Mouse (Mus musculus): ENCODE data around the gene Cdk14. TPM values are rescaled to one million over a fixed set of nuclear protein-coding genes. Genes with fewer than 3 reads are reported as not detected.

The Cdk14 gene
- polyA plus RNA-seq, 1 experiment: 14.8 TPM

DNA sequence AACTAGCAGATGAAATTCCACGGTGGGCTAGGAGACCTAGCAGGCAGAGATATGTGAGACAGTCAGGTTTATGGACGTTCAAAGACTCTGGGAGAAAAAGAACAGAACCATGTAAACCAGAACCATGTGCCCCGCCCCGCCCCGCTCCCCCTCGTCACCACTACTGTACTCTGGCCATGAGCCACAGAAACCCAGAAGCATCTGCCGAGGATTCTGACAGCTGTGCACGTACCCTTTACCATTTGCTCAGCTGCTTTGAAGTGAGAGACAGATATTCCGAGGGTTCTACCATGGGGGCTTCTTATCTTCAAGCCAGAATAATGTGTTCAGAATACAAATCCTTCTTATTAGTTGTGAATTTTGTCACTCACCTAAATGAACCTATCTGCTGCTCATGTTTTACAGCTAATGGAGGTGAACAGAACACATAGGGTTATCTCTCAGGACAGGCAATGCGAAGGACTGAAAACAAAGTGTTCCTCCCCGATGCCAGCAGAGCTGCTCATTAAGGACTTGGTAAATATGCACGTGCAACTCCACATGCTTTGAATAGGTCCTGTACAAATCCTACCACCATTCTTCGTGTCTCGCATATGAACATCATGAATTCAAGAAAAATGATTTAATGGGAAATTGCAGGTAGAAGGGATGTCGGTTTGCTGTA is 412.5 kb downstream of the Cdk14 start:
- H3K9me3 ChIP-seq (replicated peaks; ENCODE audit: control insufficient read depth, insufficient read depth, low read length, poor library complexity, severe bottlenecking): no peaks in the 10 kb centered on the region
- no peak overlapping the region for H3K4me3 ChIP-seq (ENCODE audit: low read depth, low read length)
- H3K9ac ChIP-seq (ENCODE audit: low read depth, poor library complexity, severe bottlenecking): no peak overlapping the region
- no peaks in the 10 kb centered on the region for H3K4me1 ChIP-seq (ENCODE audit: control insufficient read depth, insufficient read depth, low read length)
- no peaks in the 10 kb centered on the region for H3K36me3 ChIP-seq (ENCODE audit: control insufficient read depth, insufficient read depth, low read length, poor library complexity, severe bottlenecking)
- TF ChIP-seq CTCF (IDR thresholded peaks at IDR 0.05; ENCODE audit: low read depth, low read length) (no peak), POLR2A (IDR thresholded peaks at IDR 0.05; ENCODE audit: insufficient read depth, low read length) (no peak), EP300 (IDR thresholded peaks at IDR 0.05; ENCODE audit: insufficient read depth, low read depth, low read length) (no peak)
- no peaks in the 10 kb centered on the region for H3K27me3 ChIP-seq (ENCODE audit: control insufficient read depth, insufficient read depth, low read length, poor library complexity, severe bottlenecking)
- H3K27ac ChIP-seq (ENCODE audit: insufficient read depth, low read length): no peak overlapping the region

DNA sequence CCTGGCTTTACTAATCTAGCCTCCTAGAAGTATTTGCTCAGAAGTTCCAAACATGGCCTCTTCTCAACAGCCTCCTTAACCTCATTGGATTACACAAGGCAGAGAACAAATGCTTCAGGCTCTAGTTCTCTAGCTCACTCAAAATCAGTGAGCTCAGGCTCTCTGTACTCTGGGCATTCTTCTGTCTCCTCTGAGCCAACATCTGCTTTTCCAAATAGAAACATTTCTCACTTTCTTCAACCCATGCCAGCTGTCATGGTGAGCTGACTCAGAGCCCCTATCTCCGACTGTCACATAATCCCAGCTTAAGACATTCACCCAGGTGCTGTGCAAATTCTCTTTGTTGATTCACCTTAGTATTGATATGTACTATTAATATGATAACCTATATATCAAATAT is 414.5 kb downstream of the Cdk14 start:
- Histone ChIP-seq H3K4me1 (ENCODE audit: control insufficient read depth, insufficient read depth, low read length) (no peaks in the 10 kb centered on the region), H3K27me3 (ENCODE audit: control insufficient read depth, insufficient read depth, low read length, poor library complexity, severe bottlenecking) (no peaks in the 10 kb centered on the region)
- TF ChIP-seq CTCF (IDR thresholded peaks at IDR 0.05; ENCODE audit: low read depth, low read length): no peak
- TF ChIP-seq POLR2A (IDR thresholded peaks at IDR 0.05; ENCODE audit: insufficient read depth, low read length): no peak
- TF ChIP-seq EP300 (IDR thresholded peaks at IDR 0.05; ENCODE audit: insufficient read depth, low read depth, low read length): no peak

DNA sequence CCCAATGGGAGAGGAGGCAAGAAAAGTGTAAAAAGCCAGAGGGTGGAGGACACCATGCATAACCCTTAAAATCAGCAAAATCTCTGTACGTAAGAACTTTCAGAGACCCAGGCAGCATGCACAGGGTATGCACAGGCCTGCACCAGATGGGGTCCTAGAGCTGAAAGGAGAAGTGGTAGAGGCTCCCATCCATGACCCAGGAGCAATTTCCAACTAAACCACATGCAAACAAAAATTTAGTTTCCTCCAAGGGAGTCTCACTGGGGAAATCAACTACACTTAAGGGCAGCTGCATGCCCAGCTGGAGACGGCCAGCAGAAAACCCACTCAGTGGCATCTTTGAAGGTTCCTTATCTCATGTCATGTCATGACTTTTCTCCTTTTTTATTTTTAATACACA is 415.4 kb downstream of the Cdk14 start:
- no peak for TF ChIP-seq POLR2A (IDR thresholded peaks at IDR 0.05; ENCODE audit: insufficient read depth, low read length)
- TF ChIP-seq EP300 (IDR thresholded peaks at IDR 0.05; ENCODE audit: insufficient read depth, low read depth, low read length): no peak
- TF ChIP-seq CTCF (IDR thresholded peaks at IDR 0.05; ENCODE audit: low read depth, low read length): no peak
- Histone ChIP-seq H3K9ac (ENCODE audit: low read depth, poor library complexity, severe bottlenecking) (no peak overlapping the region), H3K27ac (ENCODE audit: insufficient read depth, low read length) (no peak overlapping the region), H3K4me3 (ENCODE audit: low read depth, low read length) (no peak overlapping the region), H3K36me3 (ENCODE audit: control insufficient read depth, insufficient read depth, low read length, poor library complexity, severe bottlenecking) (no peaks in the 10 kb centered on the region), H3K4me1 (ENCODE audit: control insufficient read depth, insufficient read depth, low read length) (no peaks in the 10 kb centered on the region), H3K9me3 (replicated peaks; ENCODE audit: control insufficient read depth, insufficient read depth, low read length, poor library complexity, severe bottlenecking) (no peaks in the 10 kb centered on the region), H3K27me3 (ENCODE audit: control insufficient read depth, insufficient read depth, low read length, poor library complexity, severe bottlenecking) (no peaks in the 10 kb centered on the region)

More for the DNA sequence above, 414.5 kb downstream of the Cdk14 start:
- Histone ChIP-seq H3K9me3 (replicated peaks; ENCODE audit: control insufficient read depth, insufficient read depth, low read length, poor library complexity, severe bottlenecking) (no peaks in the 10 kb centered on the region), H3K36me3 (ENCODE audit: control insufficient read depth, insufficient read depth, low read length, poor library complexity, severe bottlenecking) (no peaks in the 10 kb centered on the region), H3K9ac (ENCODE audit: low read depth, poor library complexity, severe bottlenecking) (no peak overlapping the region), H3K27ac (ENCODE audit: insufficient read depth, low read length) (no peak overlapping the region), H3K4me3 (ENCODE audit: low read depth, low read length) (no peak overlapping the region)

DNA sequence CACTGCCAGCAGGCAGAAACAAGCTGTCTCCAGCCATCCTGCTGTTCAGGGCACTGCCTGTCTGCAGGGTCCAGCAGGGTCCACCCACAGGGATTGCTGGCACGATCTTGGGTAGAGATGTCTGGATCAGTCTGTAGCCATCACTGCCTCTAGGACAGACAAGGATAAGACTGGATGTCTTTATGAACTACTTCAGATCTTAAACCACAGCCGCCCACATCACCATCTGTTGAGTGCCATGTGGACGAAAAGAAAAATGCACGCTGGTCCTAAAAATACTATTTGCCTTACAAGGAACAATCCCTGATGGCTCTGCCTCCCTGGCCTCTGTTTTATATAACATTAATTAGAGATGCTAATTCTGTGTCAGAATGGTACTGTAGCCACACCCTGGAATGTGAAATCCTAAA is 426.9 kb downstream of the Cdk14 start:
- Histone ChIP-seq H3K9ac (ENCODE audit: low read depth, poor library complexity, severe bottlenecking) (no peak overlapping the region), H3K36me3 (ENCODE audit: control insufficient read depth, insufficient read depth, low read length, poor library complexity, severe bottlenecking) (no peaks in the 10 kb centered on the region), H3K4me1 (ENCODE audit: control insufficient read depth, insufficient read depth, low read length) (no peaks in the 10 kb centered on the region), H3K27ac (ENCODE audit: insufficient read depth, low read length) (no peak overlapping the region), H3K9me3 (replicated peaks; ENCODE audit: control insufficient read depth, insufficient read depth, low read length, poor library complexity, severe bottlenecking) (no peaks in the 10 kb centered on the region), H3K27me3 (ENCODE audit: control insufficient read depth, insufficient read depth, low read length, poor library complexity, severe bottlenecking) (no peaks in the 10 kb centered on the region), H3K4me3 (ENCODE audit: low read depth, low read length) (no peak overlapping the region)
- TF ChIP-seq POLR2A (IDR thresholded peaks at IDR 0.05; ENCODE audit: insufficient read depth, low read length): no peak
- no peak for TF ChIP-seq CTCF (IDR thresholded peaks at IDR 0.05; ENCODE audit: low read depth, low read length)
- no peak for TF ChIP-seq EP300 (IDR thresholded peaks at IDR 0.05; ENCODE audit: insufficient read depth, low read depth, low read length)

DNA sequence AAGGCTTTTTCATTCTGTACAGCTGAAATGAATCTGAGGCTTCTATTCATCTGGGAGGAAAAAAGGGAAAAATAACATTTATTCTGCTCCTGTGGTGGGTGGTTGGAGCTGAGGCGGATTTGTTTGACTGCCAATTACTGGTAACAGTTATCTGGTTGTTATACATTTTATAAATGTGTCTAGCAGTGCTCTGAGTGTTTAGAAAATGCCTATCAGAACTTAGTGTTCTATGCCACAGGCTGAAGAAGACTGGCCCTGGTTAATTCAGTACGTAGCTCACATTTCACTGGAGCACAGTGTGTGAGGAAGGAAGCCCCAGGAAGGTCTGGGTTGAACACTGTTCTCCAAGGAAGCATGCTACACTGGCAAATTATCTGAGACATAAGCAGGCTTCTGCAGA is 429.1 kb downstream of the Cdk14 start:
- H3K9me3 ChIP-seq (replicated peaks; ENCODE audit: control insufficient read depth, insufficient read depth, low read length, poor library complexity, severe bottlenecking): no peaks in the 10 kb centered on the region
- H3K4me3 ChIP-seq (ENCODE audit: low read depth, low read length): no peak overlapping the region
- no peak for TF ChIP-seq EP300 (IDR thresholded peaks at IDR 0.05; ENCODE audit: insufficient read depth, low read depth, low read length)
- no peak for TF ChIP-seq POLR2A (IDR thresholded peaks at IDR 0.05; ENCODE audit: insufficient read depth, low read length)
- no peak for TF ChIP-seq CTCF (IDR thresholded peaks at IDR 0.05; ENCODE audit: low read depth, low read length)
- H3K27me3 ChIP-seq (ENCODE audit: control insufficient read depth, insufficient read depth, low read length, poor library complexity, severe bottlenecking): no peaks in the 10 kb centered on the region
- H3K27ac ChIP-seq (ENCODE audit: insufficient read depth, low read length): no peak overlapping the region
- H3K36me3 ChIP-seq (ENCODE audit: control insufficient read depth, insufficient read depth, low read length, poor library complexity, severe bottlenecking): no peaks in the 10 kb centered on the region
- H3K4me1 ChIP-seq (ENCODE audit: control insufficient read depth, insufficient read depth, low read length): no peaks in the 10 kb centered on the region
- no peak overlapping the region for H3K9ac ChIP-seq (ENCODE audit: low read depth, poor library complexity, severe bottlenecking)

DNA sequence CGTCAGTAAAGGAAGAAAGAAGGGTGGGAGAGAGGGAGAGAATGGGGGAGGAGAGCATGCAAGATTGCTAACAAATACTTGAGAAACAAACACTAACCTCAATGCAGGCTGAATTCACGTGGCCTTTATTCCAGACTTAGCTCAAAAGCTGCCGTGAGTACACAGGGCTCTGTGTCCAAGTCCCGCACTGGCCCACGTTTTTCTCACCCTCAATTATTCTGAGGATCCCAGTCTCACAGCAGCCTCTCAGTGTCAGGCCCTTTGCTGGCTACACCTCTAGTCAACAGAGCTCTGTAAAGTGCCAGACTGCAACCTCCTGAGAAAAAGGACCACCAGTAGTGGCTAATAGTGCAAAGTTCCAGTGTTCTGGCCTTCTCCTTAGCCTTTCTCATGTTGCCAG is 429.9 kb downstream of the Cdk14 start:
- TF ChIP-seq EP300 (IDR thresholded peaks at IDR 0.05; ENCODE audit: insufficient read depth, low read depth, low read length) (no peak), POLR2A (IDR thresholded peaks at IDR 0.05; ENCODE audit: insufficient read depth, low read length) (no peak), CTCF (IDR thresholded peaks at IDR 0.05; ENCODE audit: low read depth, low read length) (no peak)
- Histone ChIP-seq H3K36me3 (ENCODE audit: control insufficient read depth, insufficient read depth, low read length, poor library complexity, severe bottlenecking) (no peaks in the 10 kb centered on the region), H3K9ac (ENCODE audit: low read depth, poor library complexity, severe bottlenecking) (no peak overlapping the region), H3K27ac (ENCODE audit: insufficient read depth, low read length) (no peak overlapping the region), H3K9me3 (replicated peaks; ENCODE audit: control insufficient read depth, insufficient read depth, low read length, poor library complexity, severe bottlenecking) (no peaks in the 10 kb centered on the region), H3K27me3 (ENCODE audit: control insufficient read depth, insufficient read depth, low read length, poor library complexity, severe bottlenecking) (no peaks in the 10 kb centered on the region), H3K4me1 (ENCODE audit: control insufficient read depth, insufficient read depth, low read length) (no peaks in the 10 kb centered on the region), H3K4me3 (ENCODE audit: low read depth, low read length) (no peak overlapping the region)
